In the genomic region with DNA sequence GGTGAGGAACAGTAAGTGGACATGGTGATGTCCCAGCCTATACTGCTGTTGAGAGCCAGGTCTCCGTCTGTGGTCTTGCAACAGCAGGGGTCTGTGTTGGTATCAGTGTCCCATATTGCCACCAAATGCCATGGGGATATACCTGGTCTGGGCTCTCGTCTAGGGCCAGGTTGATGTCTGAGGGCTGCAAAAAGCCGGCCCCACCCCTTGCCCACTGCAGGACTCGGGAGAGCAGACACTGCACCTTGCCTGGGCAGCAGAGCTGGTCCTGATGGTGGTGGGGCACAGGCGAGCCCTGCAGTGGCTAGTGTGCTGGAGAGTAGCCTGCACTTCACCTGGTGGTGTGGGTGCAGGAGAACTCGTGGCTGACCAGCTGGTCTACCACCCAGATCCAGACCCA, we compare ENCODE assay signal across 22 mouse cellular contexts.
"Had no signal": no experiment of that assay in that cellular context is flagged by ENCODE, and none has a peak within 500 bp of the region (broad histone marks: within the 10 kb centered on the region; RNA-seq: fewer than 3 reads in every experiment).

No protein-coding gene starts in this region.

- DNase-seq: kidney, adult 11 months; kidney, adult 8-10 months; kidney, postnatal 10 days; layer of hippocampus, postnatal 36 days; lung, adult 18-20 months; lung, postnatal 10 days; lung, postnatal 36 days; right cerebral cortex, adult 18-20 months; right cerebral cortex, postnatal 14 days; right cerebral cortex, postnatal 4 days; spleen, adult 18-20 months; thymus, adult 18-20 months; thymus, postnatal 36 days had no signal

- H3K4me2 ChIP-seq: kidney, embryonic 15.5 days; liver, embryonic 12.5 days; liver, embryonic 15.5 days; lung, embryonic 15.5 days; midbrain, embryonic 13.5 days; neural tube, embryonic 13.5 days; stomach, embryonic 15.5 days had no signal

- H3K27me3 ChIP-seq: kidney, embryonic 15.5 days; liver, embryonic 15.5 days; lung, embryonic 15.5 days; midbrain, embryonic 13.5 days; neural tube, embryonic 13.5 days; stomach, embryonic 15.5 days had no signal

- ATAC-seq: liver, embryonic 12.5 days; midbrain, embryonic 13.5 days; midbrain, embryonic 16.5 days had no signal

- H3K36me3 ChIP-seq: kidney, embryonic 15.5 days; liver, embryonic 12.5 days; liver, embryonic 15.5 days; lung, embryonic 15.5 days; midbrain, embryonic 13.5 days; neural tube, embryonic 13.5 days; stomach, embryonic 15.5 days had no signal

- H3K27ac ChIP-seq: kidney, embryonic 15.5 days; left cerebral cortex, adult 2 months; liver, embryonic 12.5 days; liver, embryonic 15.5 days; lung, embryonic 15.5 days; midbrain, embryonic 13.5 days; neural tube, embryonic 13.5 days; stomach, embryonic 15.5 days had no signal

- H3K4me1 ChIP-seq: lung, embryonic 15.5 days; midbrain, embryonic 13.5 days; neural tube, embryonic 13.5 days; stomach, embryonic 15.5 days had no signal

- H3K4me3 ChIP-seq: kidney, embryonic 15.5 days; left cerebral cortex, adult 2 months; liver, embryonic 12.5 days; liver, embryonic 15.5 days; lung, embryonic 15.5 days; midbrain, embryonic 13.5 days; neural tube, embryonic 13.5 days; stomach, embryonic 15.5 days had no signal

- H3K9ac ChIP-seq: kidney, embryonic 15.5 days; liver, embryonic 12.5 days; liver, embryonic 15.5 days; lung, embryonic 15.5 days; midbrain, embryonic 13.5 days; neural tube, embryonic 13.5 days; stomach, embryonic 15.5 days had no signal

- H3K9me3 ChIP-seq: kidney, embryonic 15.5 days; liver, embryonic 12.5 days; liver, embryonic 15.5 days; lung, embryonic 15.5 days; neural tube, embryonic 13.5 days; stomach, embryonic 15.5 days had no signal
